Mouse (Mus musculus) cerebral cortex, adult 2 months (tissue): Measurements from ENCODE around the gene Grid1.

Experiments used
- WGBS: fragments of 180-500 bp; shearing (Covaris S2); methylation state at CpG from one replicate; pipeline ENCODE4 v1.1.7; 2018; 5-methylcytosine and 5-hydroxymethylcytosine counted together

Gene Grid1

GRCm38 (mm10) chr14:34819919-34820652, at the start of gene Grid1:
TSS of gene Grid1 (plus strand) at chr14:34820108.
- 1% methylated on average over 81 of the region's 96 CpGs for WGBS

GRCm38 (mm10) chr14:34770467-34770866, 49.4 kb upstream of the Grid1 start:
- WGBS, result 83% methylated on average over 6 of the region's 6 CpGs

- 47% methylated on average over 9 of the region's 9 CpGs for WGBS
Measured at GRCm38 (mm10) chr14:34771601-34772000, 48.3 kb upstream of the Grid1 start.

GRCm38 (mm10) chr14:34772132-34772531, 47.8 kb upstream of the Grid1 start:
- 77% methylated on average over 7 of the region's 7 CpGs for WGBS

- WGBS, result 91% methylated on average over 3 of the region's 3 CpGs
Measured at GRCm38 (mm10) chr14:34773681-34774080, 46.2 kb upstream of the Grid1 start.

GRCm38 (mm10) chr14:34774231-34774630, 45.7 kb upstream of the Grid1 start:
- 78% methylated on average over 6 of the region's 6 CpGs for WGBS

GRCm38 (mm10) chr14:34776719-34777385, 43.1 kb upstream of the Grid1 start:
- WGBS, result 89% methylated on average over 12 of the region's 12 CpGs

- WGBS, result 21% methylated on average over 10 of the region's 10 CpGs
Measured at GRCm38 (mm10) chr14:34777810-34778209, 42.1 kb upstream of the Grid1 start.

- 87% methylated on average over 7 of the region's 7 CpGs for WGBS
Measured at GRCm38 (mm10) chr14:34778760-34779159, 41.1 kb upstream of the Grid1 start.

GRCm38 (mm10) chr14:34793406-34794037, 26.4 kb upstream of the Grid1 start:
- WGBS, result 55% methylated on average over 1 of the region's 1 CpGs

- WGBS, result 10% methylated on average over 16 of the region's 16 CpGs
Measured at GRCm38 (mm10) chr14:34810763-34811489, 9.0 kb upstream of the Grid1 start.

- WGBS, result 53% methylated on average over 10 of the region's 10 CpGs
Measured at GRCm38 (mm10) chr14:34811490-34811808, 8.5 kb upstream of the Grid1 start.

GRCm38 (mm10) chr14:34816301-34816700, 3.6 kb upstream of the Grid1 start:
- 72% methylated on average over 3 of the region's 3 CpGs for WGBS

- 15% methylated on average over 9 of the region's 9 CpGs for WGBS
Measured at GRCm38 (mm10) chr14:34818387-34818980, 1.4 kb upstream of the Grid1 start.

- WGBS, result under 1% methylated on average over 74 of the region's 85 CpGs
Measured at GRCm38 (mm10) chr14:34819121-34819918, 588 bp upstream of the Grid1 start.

GRCm38 (mm10) chr14:34820653-34821005, 721 bp downstream of the Grid1 start:
- WGBS, result 2% methylated on average over 12 of the region's 12 CpGs

GRCm38 (mm10) chr14:34821131-34821790, 1.4 kb downstream of the Grid1 start:
- 8% methylated on average over 26 of the region's 26 CpGs for WGBS

GRCm38 (mm10) chr14:34823136-34823535, 3.2 kb downstream of the Grid1 start:
- WGBS, result 5% methylated on average over 17 of the region's 17 CpGs

- WGBS, result 84% methylated on average over 3 of the region's 3 CpGs
Measured at GRCm38 (mm10) chr14:34824186-34824585, 4.3 kb downstream of the Grid1 start.

GRCm38 (mm10) chr14:34825902-34826301, 6.0 kb downstream of the Grid1 start:
- WGBS, result 34% methylated on average over 3 of the region's 3 CpGs

- 78% methylated on average over 6 of the region's 6 CpGs for WGBS
Measured at GRCm38 (mm10) chr14:34829831-34830230, 9.9 kb downstream of the Grid1 start.
